Mouse (Mus musculus) brain, embryonic 14.5 days (tissue): ENCODE results near the gene Plcl2.

Experiments used
- CTCF ChIP-seq: fragments of 200-500 bp; IDR thresholded peaks from 2 replicates; pipeline ENCODE4 v1.5.1; 2012; ENCODE audit warnings: inconsistent platforms, mild to moderate bottlenecking, moderate library complexity, borderline replicate concordance; ENCODE audit not compliant: insufficient read depth, insufficient read length; ENCODE audit errors: extremely low read depth
- POLR2A ChIP-seq: fragments of 200-500 bp; IDR thresholded peaks from 2 replicates; pipeline ENCODE4 v1.6.1; 2012; ENCODE audit warnings: mild to moderate bottlenecking, inconsistent platforms, borderline replicate concordance; ENCODE audit not compliant: poor library complexity, insufficient read depth, insufficient read length, severe bottlenecking; ENCODE audit errors: extremely low read depth

GRCm38 (mm10) chr17:50726265-50726664 lies 217.1 kb downstream of the Plcl2 start:
- TF ChIP-seq CTCF (no peak), POLR2A (no peak)
